Mouse (Mus musculus) MEL (cell line): ENCODE results near the gene Adar. TPM values are rescaled to one million over a fixed set of nuclear protein-coding genes. Genes with fewer than 3 reads are reported as not detected.

Source experiments
- DNase-seq: peaks from one replicate; pipeline ENCODE4 v3.0.0; 2011; ENCODE audit warnings: low read depth, low spot score
- H3K27ac ChIP-seq: 2 replicates; pipeline ENCODE4 v1.5.1; 2012; ENCODE audit warnings: low read depth, mild to moderate bottlenecking, control low read depth, low read length, moderate library complexity; ENCODE audit not compliant: control insufficient read depth
- H3K27me3 ChIP-seq, 2 experiments: fragments of 150-350 bp in 1 of 2; sonication (generic) in 1 of 2; 2 replicates each; pipeline ENCODE4 v1.6.1; 2012; ENCODE audit warnings: low read length in 2 of 2, mild to moderate bottlenecking in 2 of 2, improper control_type of control experiment in 1 of 2, moderate library complexity in 1 of 2; ENCODE audit not compliant: insufficient read depth in 2 of 2, control insufficient read depth in 1 of 2
- H3K36me3 ChIP-seq, 2 experiments: 2 replicates each; pipeline ENCODE4 v1.6.1; 2012 to 2014; ENCODE audit warnings: low read length in 2 of 2, improper control_type of control experiment in 1 of 2, inconsistent platforms in 1 of 2, mild to moderate bottlenecking in 1 of 2; ENCODE audit not compliant: insufficient read depth in 2 of 2, control insufficient read depth in 1 of 2
- H3K4me1 ChIP-seq, 2 experiments: fragments of 150-350 bp in 1 of 2; sonication (generic) in 1 of 2; 2 replicates each; pipeline ENCODE4 v1.6.1; 2012; ENCODE audit warnings: low read length in 2 of 2, improper control_type of control experiment in 1 of 2, mild to moderate bottlenecking in 1 of 2; ENCODE audit not compliant: insufficient read depth in 2 of 2, control insufficient read depth in 1 of 2
- H3K4me3 ChIP-seq, 2 experiments: fragments of 150-350 bp in 1 of 2; sonication (generic) in 1 of 2; 2 replicates each; pipeline ENCODE4 v1.5.1; 2012; ENCODE audit warnings: low read depth in 2 of 2, low read length in 2 of 2, mild to moderate bottlenecking in 2 of 2, moderate library complexity in 2 of 2, control low read depth in 1 of 2, improper control_type of control experiment in 1 of 2; ENCODE audit not compliant: control insufficient read depth in 1 of 2, insufficient read depth in 1 of 2
- H3K79me2 ChIP-seq: 2 replicates; pipeline ENCODE4 v1.6.1; 2012; ENCODE audit warnings: mild to moderate bottlenecking, low read length, moderate library complexity; ENCODE audit not compliant: control insufficient read depth, poor library complexity, insufficient read depth
- H3K9ac ChIP-seq: 2 replicates; pipeline ENCODE4 v1.6.1; 2012; ENCODE audit warnings: low read depth, mild to moderate bottlenecking, control low read depth, low read length, moderate library complexity; ENCODE audit not compliant: control insufficient read depth, poor library complexity, severe bottlenecking
- H3K9me3 ChIP-seq: fragments of 150-350 bp; sonication (generic); replicated peaks from 2 replicates; pipeline ENCODE4 v1.6.1; 2012; ENCODE audit warnings: mild to moderate bottlenecking, low read length, improper control_type of control experiment, moderate library complexity; ENCODE audit not compliant: insufficient read depth
- BHLHE40 ChIP-seq: IDR thresholded peaks from 2 replicates; pipeline ENCODE4 v1.6.1; 2012; ENCODE audit warnings: low read depth, mild to moderate bottlenecking, inconsistent platforms, low read length, improper control_type of control experiment, borderline replicate concordance
- CHD1 ChIP-seq: IDR thresholded peaks from 2 replicates; pipeline ENCODE4 v1.6.1; 2012; ENCODE audit warnings: low read depth, mild to moderate bottlenecking, inconsistent platforms, low read length, improper control_type of control experiment
- CHD2 ChIP-seq: IDR thresholded peaks from 2 replicates; pipeline ENCODE4 v1.6.1; 2011; ENCODE audit warnings: low read length, improper control_type of control experiment
- CTCF ChIP-seq, 3 experiments: IDR thresholded peaks in 2 of 3; conservative IDR thresholded peaks in 1 of 3; 2 replicates each; pipeline ENCODE4 v1.5.1; 2011 to 2012; ENCODE audit warnings: low read length in 3 of 3, low read depth in 2 of 3, mild to moderate bottlenecking in 2 of 3, improper control_type of control experiment in 1 of 3, inconsistent platforms in 1 of 3, mixed read lengths in 1 of 3, moderate library complexity in 1 of 3; ENCODE audit not compliant: control insufficient read depth in 1 of 3, insufficient read depth in 1 of 3, poor library complexity in 1 of 3, severe bottlenecking in 1 of 3
- ELF1 ChIP-seq: IDR thresholded peaks from 2 replicates; pipeline ENCODE4 v1.6.1; 2014; ENCODE audit warnings: low read depth, mild to moderate bottlenecking, inconsistent platforms, low read length, improper control_type of control experiment, moderate library complexity
- EP300 ChIP-seq, 2 experiments: IDR thresholded peaks; 2 replicates each; pipeline ENCODE4 v1.6.1; 2011; ENCODE audit warnings: improper control_type of control experiment in 2 of 2, low read length in 2 of 2, low read depth in 1 of 2, mild to moderate bottlenecking in 1 of 2
- GABPA ChIP-seq: IDR thresholded peaks from 2 replicates; pipeline ENCODE4 v1.6.1; 2012; ENCODE audit warnings: low read depth, mild to moderate bottlenecking, inconsistent platforms, low read length, improper control_type of control experiment, moderate library complexity
- GATA1 ChIP-seq: IDR thresholded peaks from 2 replicates; pipeline ENCODE4 v1.6.1; 2011; ENCODE audit warnings: low read depth, low read length, improper control_type of control experiment
- HCFC1 ChIP-seq: IDR thresholded peaks from 2 replicates; pipeline ENCODE4 v1.6.1; 2012; ENCODE audit warnings: low read depth, mild to moderate bottlenecking, inconsistent platforms, low read length, improper control_type of control experiment, moderate library complexity
- MAFK ChIP-seq: IDR thresholded peaks from 2 replicates; pipeline ENCODE4 v1.6.1; 2011; ENCODE audit warnings: low read depth, mild to moderate bottlenecking, low read length, improper control_type of control experiment, borderline replicate concordance
- MAX ChIP-seq: IDR thresholded peaks from 2 replicates; pipeline ENCODE4 v1.6.1; 2011; ENCODE audit warnings: low read length, improper control_type of control experiment
- MAZ ChIP-seq: IDR thresholded peaks from 2 replicates; pipeline ENCODE4 v1.6.1; 2012; ENCODE audit warnings: low read depth, mild to moderate bottlenecking, inconsistent platforms, low read length, improper control_type of control experiment
- MXI1 ChIP-seq: IDR thresholded peaks from 2 replicates; pipeline ENCODE4 v1.6.1; 2011; ENCODE audit warnings: mild to moderate bottlenecking, low read depth, low read length, improper control_type of control experiment
- MYB ChIP-seq: IDR thresholded peaks from 2 replicates; pipeline ENCODE4 v1.6.1; 2011; ENCODE audit warnings: mild to moderate bottlenecking, low read depth, low read length, improper control_type of control experiment
- NELFE ChIP-seq: IDR thresholded peaks from 2 replicates; pipeline ENCODE4 v1.6.1; 2011; ENCODE audit warnings: low read depth, low read length, improper control_type of control experiment
- NRF1 ChIP-seq: IDR thresholded peaks from 2 replicates; pipeline ENCODE4 v1.6.1; 2014; ENCODE audit warnings: low read depth, mild to moderate bottlenecking, inconsistent platforms, low read length, improper control_type of control experiment, moderate library complexity; ENCODE audit not compliant: poor library complexity, insufficient read depth, severe bottlenecking
- POLR2AphosphoS2 ChIP-seq: IDR thresholded peaks from 2 replicates; pipeline ENCODE4 v1.6.1; 2011; ENCODE audit warnings: low read length, improper control_type of control experiment
- RAD21 ChIP-seq: IDR thresholded peaks from 2 replicates; pipeline ENCODE4 v1.6.1; 2011; ENCODE audit warnings: mild to moderate bottlenecking, low read depth, low read length, improper control_type of control experiment
- SIN3A ChIP-seq: IDR thresholded peaks from 2 replicates; pipeline ENCODE4 v1.6.1; 2012; ENCODE audit warnings: low read length, improper control_type of control experiment, inconsistent platforms
- SMC3 ChIP-seq: IDR thresholded peaks from 2 replicates; pipeline ENCODE4 v1.6.1; 2011; ENCODE audit warnings: low read depth, low read length, improper control_type of control experiment
- TCF12 ChIP-seq: IDR thresholded peaks from 2 replicates; pipeline ENCODE4 v1.6.1; 2014; ENCODE audit warnings: low read depth, mild to moderate bottlenecking, inconsistent platforms, low read length, improper control_type of control experiment, moderate library complexity
- UBTF ChIP-seq: IDR thresholded peaks from 2 replicates; pipeline ENCODE4 v1.6.1; 2012; ENCODE audit warnings: low read depth, mild to moderate bottlenecking, inconsistent platforms, low read length, improper control_type of control experiment, moderate library complexity, borderline replicate concordance; ENCODE audit not compliant: insufficient read depth
- USF2 ChIP-seq, 2 experiments: IDR thresholded peaks; 2 replicates each; pipeline ENCODE4 v1.6.1; 2011 to 2012; ENCODE audit warnings: improper control_type of control experiment in 2 of 2, low read length in 2 of 2, borderline replicate concordance in 1 of 2, inconsistent platforms in 1 of 2, low read depth in 1 of 2, mild to moderate bottlenecking in 1 of 2; ENCODE audit not compliant: insufficient read depth in 1 of 2
- ZKSCAN1 ChIP-seq: IDR thresholded peaks from 2 replicates; pipeline ENCODE4 v1.6.1; 2012; ENCODE audit warnings: low read depth, mild to moderate bottlenecking, inconsistent platforms, low read length, improper control_type of control experiment, moderate library complexity
- ZNF384 ChIP-seq: IDR thresholded peaks from 2 replicates; pipeline ENCODE4 v1.6.1; 2012; ENCODE audit warnings: low read depth, mild to moderate bottlenecking, inconsistent platforms, low read length, improper control_type of control experiment
- polyA plus RNA-seq, 2 experiments: library from polyadenylated mRNA; stranded (reverse) in 1 of 2; unstranded in 1 of 2; fragments of >175 nt in 1 of 2; fragments of >200 nt in 1 of 2; gene quantifications; 2 replicates each; pipeline versions ENCODE4 v1.2.1 to v1.2.4; 2012; ENCODE audit warnings: low replicate concordance in 2 of 2, low read depth in 1 of 2; ENCODE audit not compliant: insufficient read length in 2 of 2, insufficient read depth in 1 of 2, missing spikeins in 1 of 2
- total RNA-seq: library from RNA; depleted of rRNA; stranded (reverse); fragments of 300-350 nt; gene quantifications from 2 replicates; pipeline ENCODE4 v1.2.3, GENCODE M21; 2012

Gene Adar
- total and polyA plus RNA-seq, 3 experiments, result 26.7 to 124 (median 45.1) TPM

GRCm38 (mm10) chr3:89764119-89764724 lies 49.4 kb downstream of the Adar start, which contains the start of gene Chrnb2:
Gene Chrnb2 (minus strand): TSS chr3:89764632.
- no peaks in the 10 kb centered on the region for H3K9me3 ChIP-seq
- H3K4me3 ChIP-seq, result no peak within 1 kb of the TSS
- H3K4me1 ChIP-seq, result no peaks in the 10 kb centered on the region
- H3K36me3 ChIP-seq, result no peaks in the 10 kb centered on the region
- no peaks in the 10 kb centered on the region for H3K79me2 ChIP-seq
- no peaks in the 10 kb centered on the region for H3K27me3 ChIP-seq
- no peak within 1 kb of the TSS for H3K27ac ChIP-seq
- TF ChIP-seq BHLHE40 (no peak), ZNF384 (no peak), SMC3 (peak; percentile 37), HCFC1 (0 out of 2 replicates have a peak, but pooled peaks have one; percentile 23), USF2 (IDR thresholded peaks at IDR 0.05; ENCODE audit: borderline replicate concordance in 1 of 2, insufficient read depth in 1 of 2, low read depth in 1 of 2, low read length in 2 of 2) (no peak), TCF12 (no peak), ZKSCAN1 (no peak), CHD2 (no peak), EP300 (IDR thresholded peaks at IDR 0.05; ENCODE audit: low read depth in 1 of 2, low read length in 2 of 2) (no peak), NRF1 (no peak), UBTF (no peak), GABPA (no peak), GATA1 (no peak), MXI1 (peak; percentile 96), ELF1 (no peak), MAZ (0 out of 2 replicates have a peak, but pooled peaks have one; percentile 47), CHD1 (no peak), SIN3A (peak; percentile 95), MAFK (no peak), RAD21 (no peak; the same call in none of the 2 replicates), MYB (no peak), MAX (peak; percentile 61; the same call in 1 of the 2 replicates), CTCF (IDR thresholded peaks at IDR 0.05 in 2 of 3, conservative IDR thresholded peaks at IDR 0.05 in 1 of 3; ENCODE audit: control insufficient read depth in 1 of 3, insufficient read depth in 1 of 3, low read depth in 2 of 3, low read length in 3 of 3, poor library complexity in 1 of 3, severe bottlenecking in 1 of 3) (0 out of 6 replicates have a peak, but pooled peaks of 1 of the 3 experiments have one; percentile 13), POLR2AphosphoS2 (no peak), NELFE (no peak)
- TF ChIP-seq, all 39 proteins: peak for 7
- DNase-seq, result peak; percentile 79
- H3K9ac ChIP-seq, result no peak within 1 kb of the TSS
